Mouse (Mus musculus) stomach, postnatal 0 days (tissue): ENCODE measurements at regions not wholly inside any gene's neighbourhood (a gene's known extent, or its start where the extent isn't known, plus 50 kb on each side); places are given as distances from the start of the nearest gene placed in this dataset.

Experiments
- CTCF ChIP-seq: IDR thresholded peaks from 2 replicates; pipeline ENCODE4 v1.5.1; 2016; ENCODE audit warnings: antibody characterized with exemption, low read depth, mild to moderate bottlenecking, moderate library complexity
- EP300 ChIP-seq: optimal IDR thresholded peaks from 2 replicates; pipeline ENCODE3; 2016; ENCODE audit warnings: antibody characterized with exemption

- no peak for TF ChIP-seq EP300
- TF ChIP-seq CTCF: no peak
These were observed 480.4 kb upstream of the Atp11b start for GRCm38 (mm10) chr3:35273546-35273945.
